8 mouse cellular contexts compared by ENCODE assay signal in the genomic region with DNA sequence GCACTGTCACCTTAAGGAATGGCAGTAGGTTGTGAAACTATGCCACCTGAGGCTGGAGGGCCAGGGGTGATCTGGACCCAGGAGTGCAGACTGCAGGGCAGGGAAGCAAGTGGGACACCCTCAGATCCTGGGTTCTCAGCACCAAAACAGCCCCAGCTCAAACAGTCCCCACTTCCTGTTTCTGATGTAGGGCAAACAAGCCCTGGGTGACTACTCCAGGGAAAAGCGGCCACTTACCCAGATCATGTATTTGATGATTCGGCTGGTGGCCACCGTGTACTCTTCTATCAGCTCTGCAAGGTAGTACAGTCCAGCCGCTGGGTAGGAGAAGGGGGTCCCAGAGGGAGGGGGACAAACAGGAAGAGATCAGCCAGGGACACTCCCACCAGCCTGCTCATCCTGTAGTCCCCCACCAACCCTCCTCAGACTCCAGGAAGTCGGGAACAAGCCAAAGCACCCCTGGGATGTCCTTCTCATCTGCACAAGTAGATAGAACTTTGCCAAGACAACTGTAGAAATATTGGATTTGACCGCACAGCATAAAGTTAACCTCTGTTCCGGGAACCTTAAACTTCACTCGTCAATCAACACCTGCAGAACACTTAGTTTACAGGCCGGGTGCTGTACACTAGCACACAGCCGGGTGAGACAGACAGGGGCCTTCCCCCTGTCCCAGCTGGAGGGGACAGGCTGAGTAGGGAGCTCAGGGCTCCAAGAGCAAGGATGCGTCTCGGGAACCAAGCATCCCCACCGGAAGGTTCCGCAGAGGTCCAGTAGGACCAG. TPM values are rescaled to one million over a fixed set of nuclear protein-coding genes. Genes with fewer than 3 reads are reported as not detected.
DNase-seq lines count a peak whose midpoint lies in the region; ATAC-seq and TF ChIP-seq lines count a peak whose summit lies in the region.

No protein-coding gene starts in this region.

- H3K4me2 ChIP-seq in embryonic facial prominence, embryonic 15.5 days (replicated peaks), result peak overlapping the region; percentile 76
- H3K4me2 ChIP-seq in hindbrain, embryonic 16.5 days (ENCODE audit: low read length), result peak overlapping the region; percentile 94

- DNase-seq in frontal cortex, postnatal 25 days (ENCODE audit: low spot score in 2 of 2), result no peak
- peak; percentile 68 for DNase-seq in G1E (ENCODE audit: low spot score)
- DNase-seq in lung, postnatal 10 days, result peak; percentile 43
- peak; percentile 61 for DNase-seq in thymus, postnatal 0 days (ENCODE audit: low spot score)
- DNase-seq in ovary, postnatal 10 days (ENCODE audit: low spot score), result no peak

- H3K4me3 ChIP-seq in G1E (ENCODE audit: low read depth, low read length), result peak overlapping the region; percentile 82
- H3K4me3 ChIP-seq in embryonic facial prominence, embryonic 15.5 days (replicated peaks), result peak overlapping the region; percentile 94
- H3K4me3 ChIP-seq in hindbrain, embryonic 16.5 days (ENCODE audit: low read length), result peak overlapping the region; percentile 99

- no peaks in the 10 kb centered on the region for H3K9me3 ChIP-seq in G1E (replicated peaks)
- no peaks in the 10 kb centered on the region for H3K9me3 ChIP-seq in embryonic facial prominence, embryonic 15.5 days (replicated peaks)
- H3K9me3 ChIP-seq in hindbrain, embryonic 16.5 days (ENCODE audit: control insufficient read depth, low read length), result no peaks in the 10 kb centered on the region

- peak overlapping the region; percentile 85 for H3K27ac ChIP-seq in embryonic facial prominence, embryonic 15.5 days (replicated peaks)
- H3K27ac ChIP-seq in hindbrain, embryonic 16.5 days (ENCODE audit: low read depth, low read length), result peak overlapping the region; percentile 90

- peaks cover 53% of the 10 kb centered on the region for H3K4me1 ChIP-seq in G1E (ENCODE audit: insufficient read depth, low read depth, low read length)
- peaks cover 22% of the 10 kb centered on the region for H3K4me1 ChIP-seq in embryonic facial prominence, embryonic 15.5 days
- peaks cover 21% of the 10 kb centered on the region for H3K4me1 ChIP-seq in hindbrain, embryonic 16.5 days (ENCODE audit: control insufficient read depth, insufficient read depth, low read depth, low read length)

- peaks cover 45% of the 10 kb centered on the region for H3K36me3 ChIP-seq in G1E (replicated peaks)
- peaks cover 34% of the 10 kb centered on the region for H3K36me3 ChIP-seq in embryonic facial prominence, embryonic 15.5 days
- peaks cover 4% of the 10 kb centered on the region; the same call in 1 of the 2 replicates for H3K36me3 ChIP-seq in hindbrain, embryonic 16.5 days (ENCODE audit: control insufficient read depth, insufficient read depth, low read length)

- no peak for TF ChIP-seq CTCF in G1E (IDR thresholded peaks at IDR 0.05; ENCODE audit: low read depth, low read length)

- under 1% methylated on average over 14 of the region's 14 CpGs for WGBS in embryonic facial prominence, embryonic 15.5 days
- 3% methylated on average over 13 of the region's 14 CpGs for WGBS in hindbrain, embryonic 16.5 days

- H3K27me3 ChIP-seq in G1E (ENCODE audit: insufficient read depth, low read length), result 0 out of 2 replicates have a peak, but pooled peaks cover 2% of the 10 kb centered on the region
- no peaks in the 10 kb centered on the region for H3K27me3 ChIP-seq in embryonic facial prominence, embryonic 15.5 days
- no peaks in the 10 kb centered on the region for H3K27me3 ChIP-seq in hindbrain, embryonic 16.5 days (replicated peaks; ENCODE audit: control insufficient read depth, insufficient read depth, low read length)

- peak overlapping the region; percentile 91 for H3K9ac ChIP-seq in embryonic facial prominence, embryonic 15.5 days
- H3K9ac ChIP-seq in hindbrain, embryonic 16.5 days (ENCODE audit: low read depth, low read length), result peak overlapping the region; percentile 97

- peak; percentile 15 for ATAC-seq in frontal cortex, adult (ENCODE audit: low TSS enrichment)
- ATAC-seq in G1E (ENCODE audit: extremely low read depth, insufficient number of reproducible peaks, low FRiP score, poor library complexity, severe bottlenecking), result peak; percentile 10
- ATAC-seq in embryonic facial prominence, embryonic 15.5 days (ENCODE audit: insufficient number of reproducible peaks, low FRiP score, low TSS enrichment, low read depth), result no peak; the same call in 1 of the 2 replicates
- ATAC-seq in hindbrain, embryonic 16.5 days, result peak; percentile 55; the same call in 1 of the 2 replicates

RNA-seq across cellular contexts. Expression of a gene that starts 0.6 kb away (rescaled TPM):
- 47.8 and 50.0 TPM in 2 replicates for total RNA-seq in G1E (2014; fragmentation: Nextera tagmentation)
- 32.5 and 35.4 TPM in 2 replicates for total RNA-seq in G1E (2017)
- 30.3 and 34.6 TPM in 2 replicates for polyA plus RNA-seq in G1E (2012)
- polyA plus RNA-seq in embryonic facial prominence, embryonic 15.5 days (2015; fragmentation: Nextera tagmentation; extraction: Ambion mirVana), result 88.5 and 92.0 TPM in 2 replicates
- polyA plus RNA-seq in hindbrain, embryonic 16.5 days (2015; fragmentation: Nextera tagmentation; extraction: Ambion mirVana), result 63.1 and 70.0 TPM in 2 replicates
- polyA plus RNA-seq in thymus, postnatal 0 days (2015; fragmentation: Nextera tagmentation; extraction: Ambion mirVana), result 121 and 127 TPM in 2 replicates

RNA-seq across cellular contexts. Expression of a gene that starts 12.5 kb away (rescaled TPM):
- total RNA-seq in G1E (2014; fragmentation: Nextera tagmentation) (not detected in 2 replicates), G1E (2017) (not detected in 2 replicates)
- not detected in 2 replicates for polyA plus RNA-seq in G1E (2012)
- polyA plus RNA-seq in embryonic facial prominence, embryonic 15.5 days (2015; fragmentation: Nextera tagmentation; extraction: Ambion mirVana), result not detected in 2 replicates
- polyA plus RNA-seq in hindbrain, embryonic 16.5 days (2015; fragmentation: Nextera tagmentation; extraction: Ambion mirVana), result 0.30 TPM in 1 of 2 replicates, not detected in the other
- polyA plus RNA-seq in thymus, postnatal 0 days (2015; fragmentation: Nextera tagmentation; extraction: Ambion mirVana), result 0.10 TPM in 1 of 2 replicates, not detected in the other

RNA-seq across cellular contexts. Expression of a gene that starts 19.8 kb away (rescaled TPM):
- total RNA-seq in G1E (2014; fragmentation: Nextera tagmentation) (12.9 and 19.2 TPM in 2 replicates), G1E (2017) (49.7 and 50.7 TPM in 2 replicates)
- 5.5 and 6.5 TPM in 2 replicates for polyA plus RNA-seq in G1E (2012)
- 68.2 and 70.3 TPM in 2 replicates for polyA plus RNA-seq in embryonic facial prominence, embryonic 15.5 days (2015; fragmentation: Nextera tagmentation; extraction: Ambion mirVana)
- polyA plus RNA-seq in hindbrain, embryonic 16.5 days (2015; fragmentation: Nextera tagmentation; extraction: Ambion mirVana), result 115 and 123 TPM in 2 replicates
- 42.1 and 43.5 TPM in 2 replicates for polyA plus RNA-seq in thymus, postnatal 0 days (2015; fragmentation: Nextera tagmentation; extraction: Ambion mirVana)

RNA-seq across cellular contexts. Expression of a gene that starts 32.2 kb away (rescaled TPM):
- total RNA-seq in G1E (2014; fragmentation: Nextera tagmentation), result not detected in 2 replicates
- 0.22 TPM in 1 of 2 replicates, not detected in the other for total RNA-seq in G1E (2017)
- not detected in 2 replicates for polyA plus RNA-seq in G1E (2012)
- 3.7 and 5.2 TPM in 2 replicates for polyA plus RNA-seq in embryonic facial prominence, embryonic 15.5 days (2015; fragmentation: Nextera tagmentation; extraction: Ambion mirVana)
- 0.14 TPM in 1 of 2 replicates, not detected in the other for polyA plus RNA-seq in hindbrain, embryonic 16.5 days (2015; fragmentation: Nextera tagmentation; extraction: Ambion mirVana)
- polyA plus RNA-seq in thymus, postnatal 0 days (2015; fragmentation: Nextera tagmentation; extraction: Ambion mirVana), result 0.08 and 0.22 TPM in 2 replicates

RNA-seq across cellular contexts. Expression of a gene that starts 56.6 kb away (rescaled TPM):
- 7.6 and 8.4 TPM in 2 replicates for total RNA-seq in G1E (2014; fragmentation: Nextera tagmentation)
- total RNA-seq in G1E (2017), result 10.3 and 12.0 TPM in 2 replicates
- 9.3 and 10.5 TPM in 2 replicates for polyA plus RNA-seq in G1E (2012)
- polyA plus RNA-seq in embryonic facial prominence, embryonic 15.5 days (2015; fragmentation: Nextera tagmentation; extraction: Ambion mirVana), result 19.9 and 20.4 TPM in 2 replicates
- polyA plus RNA-seq in hindbrain, embryonic 16.5 days (2015; fragmentation: Nextera tagmentation; extraction: Ambion mirVana), result 25.2 and 27.3 TPM in 2 replicates
- polyA plus RNA-seq in thymus, postnatal 0 days (2015; fragmentation: Nextera tagmentation; extraction: Ambion mirVana), result 14.5 and 15.2 TPM in 2 replicates

Comparison
In these comparisons a context has a peak if more than half of its experiments do, and no peak if none do; other contexts are left out.
1. DNase-seq: peak in G1E (single experiment), lung, postnatal 10 days (single experiment) and thymus, postnatal 0 days (single experiment); none in frontal cortex, postnatal 25 days (0 of 2) and ovary, postnatal 10 days (single experiment).
2. Peak in every context shown above with its lines, with median percentiles within 50 percentile points of each other: H3K4me3 ChIP-seq.